In genomic region chr1:135767324-135767890, GRCm38 (mm10) we compare ENCODE assay signal across 9 mouse cellular contexts. TPM values are rescaled to one million over a fixed set of nuclear protein-coding genes. Genes with fewer than 3 reads are reported as not detected.
DNase-seq lines count a peak whose midpoint lies in the region; ATAC-seq lines count a peak whose summit lies in the region.
"Had no signal": no experiment of that assay in that cellular context is flagged by ENCODE, and none has a peak within 500 bp of the region (broad histone marks: within the 10 kb centered on the region; RNA-seq: fewer than 3 reads in every experiment).

No protein-coding gene starts in this region.

- WGBS in limb, embryonic 15.5 days, result 58% methylated on average over 4 of the region's 4 CpGs
- whole genome bisulfite sequencing in stomach, embryonic 16.5 days, result 65% methylated on average over 4 of the region's 4 CpGs

- no peaks in the 10 kb centered on the region for H3K9me3 ChIP-seq in megakaryocyte, embryonic 14.5 days
- H3K9me3 ChIP-seq in limb, embryonic 15.5 days, result no peaks in the 10 kb centered on the region
- H3K9me3 ChIP-seq in stomach, embryonic 16.5 days (replicated peaks; ENCODE audit: control insufficient read depth, low read length), result no peaks in the 10 kb centered on the region

- 0 out of 2 replicates have a peak overlapping the region, but pooled peaks have one; percentile 73 for H3K9ac ChIP-seq in limb, embryonic 15.5 days
- peak overlapping the region; percentile 94 for H3K9ac ChIP-seq in stomach, embryonic 16.5 days (ENCODE audit: low read length)

- peak overlapping the region; percentile 91 for H3K27ac ChIP-seq in limb, embryonic 15.5 days
- peak overlapping the region; percentile 93 for H3K27ac ChIP-seq in stomach, embryonic 16.5 days (ENCODE audit: low read length)

- H3K4me1 ChIP-seq in megakaryocyte, embryonic 14.5 days, result peaks cover 88% of the 10 kb centered on the region
- peaks cover 72% of the 10 kb centered on the region for H3K4me1 ChIP-seq in limb, embryonic 15.5 days
- H3K4me1 ChIP-seq in stomach, embryonic 16.5 days (ENCODE audit: control insufficient read depth, insufficient read depth, low read length), result peaks cover 46% of the 10 kb centered on the region

- H3K4me3 ChIP-seq in megakaryocyte, embryonic 14.5 days (replicated peaks), result peak overlapping the region; percentile 97
- peak overlapping the region; percentile 59 for H3K4me3 ChIP-seq in limb, embryonic 15.5 days
- peak overlapping the region; percentile 70 for H3K4me3 ChIP-seq in stomach, embryonic 16.5 days (replicated peaks; ENCODE audit: low read length)

- ATAC-seq in megakaryocyte, adult 5-6 weeks (ENCODE audit: poor library complexity, severe bottlenecking), result no peak
- no peak for ATAC-seq in limb, embryonic 15.5 days (ENCODE audit: insufficient number of reproducible peaks, low FRiP score, low TSS enrichment, low read depth)
- ATAC-seq in stomach, embryonic 16.5 days (ENCODE audit: insufficient read depth, low FRiP score), result no peak

- peak; percentile 21 for DNase-seq in adrenal gland, adult 2 months
- DNase-seq in adrenal gland, postnatal 25 days, result no peak
- no peak for DNase-seq in left cerebral cortex, adult 11 months (ENCODE audit: low spot score)
- DNase-seq in kidney, postnatal 14 days, result no peak
- DNase-seq: right cerebral cortex, postnatal 14 days had no signal

- H3K4me2 ChIP-seq in limb, embryonic 15.5 days, result peak overlapping the region; percentile 78
- H3K4me2 ChIP-seq in stomach, embryonic 16.5 days (ENCODE audit: low read depth, low read length), result peak overlapping the region; percentile 75

- peaks cover 45% of the 10 kb centered on the region for H3K36me3 ChIP-seq in megakaryocyte, embryonic 14.5 days (replicated peaks; ENCODE audit: low read length)
- peaks cover 25% of the 10 kb centered on the region for H3K36me3 ChIP-seq in limb, embryonic 15.5 days
- no peaks in the 10 kb centered on the region for H3K36me3 ChIP-seq in stomach, embryonic 16.5 days (ENCODE audit: control insufficient read depth, insufficient read depth, low read length)

- peaks cover 18% of the 10 kb centered on the region for H3K27me3 ChIP-seq in megakaryocyte, embryonic 14.5 days (replicated peaks)
- H3K27me3 ChIP-seq in limb, embryonic 15.5 days, result no peaks in the 10 kb centered on the region
- no peaks in the 10 kb centered on the region for H3K27me3 ChIP-seq in stomach, embryonic 16.5 days (ENCODE audit: control insufficient read depth, insufficient read depth, low read length)

RNA-seq across cellular contexts. Expression of gene Phlda3, which starts 1.5 kb away (rescaled TPM):
- total RNA-seq in adrenal gland, adult 2 months (2021), result 10 to 100 TPM; 35.1 to 83.1 TPM
- polyA plus RNA-seq in adrenal gland, adult 2 months (2012; rRNA removed), result 119 and 180 TPM in 2 replicates
- total RNA-seq in adrenal gland, postnatal 25 days (2021), result 31.3 and 35.1 TPM in 2 replicates
- polyA plus RNA-seq in megakaryocyte, embryonic 14.5 days (2012; ENCODE audit: insufficient read depth, low replicate concordance), result 104 and 232 TPM in 2 replicates
- 0.75 TPM in 1 of 2 replicates, not detected in the other for total RNA-seq in megakaryocyte, adult 5-6 weeks (2015)
- total RNA-seq in megakaryocyte, adult 5-6 weeks (2017), result 0.22 and 1.2 TPM in 2 replicates
- polyA plus RNA-seq in limb, embryonic 15.5 days (2015; fragmentation: Nextera tagmentation; extraction: Ambion mirVana), result 96.2 and 105 TPM in 2 replicates
- 77.4 and 80.5 TPM in 2 replicates for polyA plus RNA-seq in stomach, embryonic 16.5 days (2015; fragmentation: Nextera tagmentation; extraction: Ambion mirVana)

RNA-seq across cellular contexts. Expression of gene Tnni1, which starts 11.8 kb away (rescaled TPM):
- not detected for total RNA-seq in adrenal gland, adult 2 months (2021)
- 0.15 and 0.28 TPM in 2 replicates for polyA plus RNA-seq in adrenal gland, adult 2 months (2012; rRNA removed)
- total RNA-seq in adrenal gland, postnatal 25 days (2021), result not detected in 2 replicates
- 0.82 TPM in 1 of 2 replicates, not detected in the other for polyA plus RNA-seq in megakaryocyte, embryonic 14.5 days (2012; ENCODE audit: insufficient read depth, low replicate concordance)
- total RNA-seq in megakaryocyte, adult 5-6 weeks (2015), result 0.36 and 0.45 TPM in 2 replicates
- total RNA-seq in megakaryocyte, adult 5-6 weeks (2017), result not detected in 2 replicates
- polyA plus RNA-seq in limb, embryonic 15.5 days (2015; fragmentation: Nextera tagmentation; extraction: Ambion mirVana), result 231 and 577 TPM in 2 replicates
- polyA plus RNA-seq in stomach, embryonic 16.5 days (2015; fragmentation: Nextera tagmentation; extraction: Ambion mirVana), result 6.2 and 84.9 TPM in 2 replicates

RNA-seq across cellular contexts. Expression of gene Csrp1, which starts 47.5 kb away (rescaled TPM):
- 100 to 1,000 TPM in 1 of 2 experiments, 10 to 100 TPM in 1; 68.0 to 133 TPM for total RNA-seq in adrenal gland, adult 2 months (2021)
- 65.7 and 70.2 TPM in 2 replicates for polyA plus RNA-seq in adrenal gland, adult 2 months (2012; rRNA removed)
- total RNA-seq in adrenal gland, postnatal 25 days (2021), result 43.2 and 52.1 TPM in 2 replicates
- 55.5 and 121 TPM in 2 replicates for polyA plus RNA-seq in megakaryocyte, embryonic 14.5 days (2012; ENCODE audit: insufficient read depth, low replicate concordance)
- 86.2 and 87.6 TPM in 2 replicates for total RNA-seq in megakaryocyte, adult 5-6 weeks (2015)
- total RNA-seq in megakaryocyte, adult 5-6 weeks (2017), result 99.9 and 100 TPM in 2 replicates
- polyA plus RNA-seq in limb, embryonic 15.5 days (2015; fragmentation: Nextera tagmentation; extraction: Ambion mirVana), result 89.7 and 104 TPM in 2 replicates
- 229 and 245 TPM in 2 replicates for polyA plus RNA-seq in stomach, embryonic 16.5 days (2015; fragmentation: Nextera tagmentation; extraction: Ambion mirVana)

RNA-seq across cellular contexts. Expression of gene Lad1, which starts 51.0 kb away (rescaled TPM):
- under 1 TPM; 0.14 to 0.17 TPM for total RNA-seq in adrenal gland, adult 2 months (2021)
- 0.38 and 0.40 TPM in 2 replicates for polyA plus RNA-seq in adrenal gland, adult 2 months (2012; rRNA removed)
- total RNA-seq in adrenal gland, postnatal 25 days (2021), result not detected in 2 replicates
- polyA plus RNA-seq in megakaryocyte, embryonic 14.5 days (2012; ENCODE audit: insufficient read depth, low replicate concordance), result 0.07 TPM in 1 of 2 replicates, not detected in the other
- not detected in 2 replicates for total RNA-seq in megakaryocyte, adult 5-6 weeks (2015)
- not detected in 2 replicates for total RNA-seq in megakaryocyte, adult 5-6 weeks (2017)
- polyA plus RNA-seq in limb, embryonic 15.5 days (2015; fragmentation: Nextera tagmentation; extraction: Ambion mirVana), result 63.8 and 67.8 TPM in 2 replicates
- 109 and 142 TPM in 2 replicates for polyA plus RNA-seq in stomach, embryonic 16.5 days (2015; fragmentation: Nextera tagmentation; extraction: Ambion mirVana)
